Mouse (Mus musculus): Measurements from ENCODE around the gene Mapt. TPM values are rescaled to one million over a fixed set of nuclear protein-coding genes. Genes with fewer than 3 reads are reported as not detected.
"Not testable (repeated sequence)": the region's sequence is repeated elsewhere in the genome, so short reads cannot be mapped to it uniquely, and the experiment has no call there.

Mapt gene
- polyA plus RNA-seq, 1 experiment from 2014 or later, result 33.0 TPM

GRCm38 (mm10) chr11:104197861-104198260, 33.3 kb upstream of the Mapt start:
- peak; percentile 62 for DNase-seq (ENCODE audit: low spot score)
- Histone ChIP-seq H3K4me2 (ENCODE audit: low read depth, low read length, severe bottlenecking) (no peak overlapping the region), H3K36me3 (ENCODE audit: control insufficient read depth, insufficient read depth, low read length) (no peaks in the 10 kb centered on the region), H3K9me3 (ENCODE audit: control insufficient read depth, low read length) (no peaks in the 10 kb centered on the region; the same call in 1 of the 2 replicates), H3K9ac (ENCODE audit: low read length) (no peak overlapping the region), H3K27ac (ENCODE audit: low read depth, low read length) (no peak overlapping the region), H3K4me3 (ENCODE audit: low read depth, low read length) (no peak overlapping the region), H3K4me1 (replicated peaks; ENCODE audit: control insufficient read depth, insufficient read depth, low read length) (no peaks in the 10 kb centered on the region), H3K27me3 (ENCODE audit: control insufficient read depth, insufficient read depth, low read length) (peaks cover 2% of the 10 kb centered on the region; the same call in 1 of the 2 replicates)
- WGBS, result 8% methylated on average over 10 of the region's 10 CpGs
- no peak for ATAC-seq (replicated peaks; ENCODE audit: low FRiP score)

GRCm38 (mm10) chr11:104203271-104203670, 27.9 kb upstream of the Mapt start:
- ATAC-seq (replicated peaks; ENCODE audit: low FRiP score), result no peak
- no peak for DNase-seq (ENCODE audit: low spot score)
- 83% methylated on average over 3 of the region's 3 CpGs for WGBS

GRCm38 (mm10) chr11:104206573-104206972, 24.6 kb upstream of the Mapt start:
- H3K4me2 ChIP-seq (ENCODE audit: low read depth, low read length, severe bottlenecking), result no peak overlapping the region
- 92% methylated on average over 4 of the region's 4 CpGs for WGBS
- no peaks in the 10 kb centered on the region for H3K4me1 ChIP-seq (replicated peaks; ENCODE audit: control insufficient read depth, insufficient read depth, low read length)
- no peak for DNase-seq (ENCODE audit: low spot score)
- no peak overlapping the region for H3K4me3 ChIP-seq (ENCODE audit: low read depth, low read length)
- H3K36me3 ChIP-seq (ENCODE audit: control insufficient read depth, insufficient read depth, low read length), result no peaks in the 10 kb centered on the region
- no peaks in the 10 kb centered on the region; the same call in 1 of the 2 replicates for H3K9me3 ChIP-seq (ENCODE audit: control insufficient read depth, low read length)
- no peak for ATAC-seq (replicated peaks; ENCODE audit: low FRiP score)
- no peak overlapping the region for H3K27ac ChIP-seq (ENCODE audit: low read depth, low read length)
- no peak overlapping the region for H3K9ac ChIP-seq (ENCODE audit: low read length)
- H3K27me3 ChIP-seq (ENCODE audit: control insufficient read depth, insufficient read depth, low read length), result no peaks in the 10 kb centered on the region; the same call in 1 of the 2 replicates

More at GRCm38 (mm10) chr11:104203271-104203670, 27.9 kb upstream of the Mapt start:
- H3K36me3 ChIP-seq (ENCODE audit: control insufficient read depth, insufficient read depth, low read length), result no peaks in the 10 kb centered on the region
- H3K27ac ChIP-seq (ENCODE audit: low read depth, low read length), result no peak overlapping the region
- no peaks in the 10 kb centered on the region; the same call in 1 of the 2 replicates for H3K9me3 ChIP-seq (ENCODE audit: control insufficient read depth, low read length)
- no peak overlapping the region for H3K9ac ChIP-seq (ENCODE audit: low read length)
- H3K4me1 ChIP-seq (replicated peaks; ENCODE audit: control insufficient read depth, insufficient read depth, low read length), result no peaks in the 10 kb centered on the region
- no peak overlapping the region for H3K4me2 ChIP-seq (ENCODE audit: low read depth, low read length, severe bottlenecking)
- peaks cover under 1% of the 10 kb centered on the region; the same call in 1 of the 2 replicates for H3K27me3 ChIP-seq (ENCODE audit: control insufficient read depth, insufficient read depth, low read length)
- H3K4me3 ChIP-seq (ENCODE audit: low read depth, low read length), result no peak overlapping the region

GRCm38 (mm10) chr11:104209041-104209440, 22.1 kb upstream of the Mapt start:
- WGBS, result 76% methylated on average over 3 of the region's 3 CpGs

GRCm38 (mm10) chr11:104211251-104211650, 19.9 kb upstream of the Mapt start:
- no peaks in the 10 kb centered on the region for H3K4me1 ChIP-seq (replicated peaks; ENCODE audit: control insufficient read depth, insufficient read depth, low read length)
- H3K27ac ChIP-seq (ENCODE audit: low read depth, low read length), result no peak overlapping the region
- DNase-seq (ENCODE audit: low spot score), result no peak
- H3K4me2 ChIP-seq (ENCODE audit: low read depth, low read length, severe bottlenecking), result no peak overlapping the region
- no peak overlapping the region for H3K4me3 ChIP-seq (ENCODE audit: low read depth, low read length)
- H3K9ac ChIP-seq (ENCODE audit: low read length), result no peak overlapping the region
- no peaks in the 10 kb centered on the region for H3K36me3 ChIP-seq (ENCODE audit: control insufficient read depth, insufficient read depth, low read length)
- H3K9me3 ChIP-seq (ENCODE audit: control insufficient read depth, low read length), result no peaks in the 10 kb centered on the region
- ATAC-seq (replicated peaks; ENCODE audit: low FRiP score), result no peak
- H3K27me3 ChIP-seq (ENCODE audit: control insufficient read depth, insufficient read depth, low read length), result no peaks in the 10 kb centered on the region
- 83% methylated on average over 6 of the region's 6 CpGs for WGBS

More at GRCm38 (mm10) chr11:104209041-104209440, 22.1 kb upstream of the Mapt start:
- DNase-seq (ENCODE audit: low spot score) (no peak), ATAC-seq (replicated peaks; ENCODE audit: low FRiP score) (no peak)
- Histone ChIP-seq H3K27me3 (ENCODE audit: control insufficient read depth, insufficient read depth, low read length) (no peaks in the 10 kb centered on the region; the same call in 1 of the 2 replicates), H3K9ac (ENCODE audit: low read length) (no peak overlapping the region), H3K36me3 (ENCODE audit: control insufficient read depth, insufficient read depth, low read length) (no peaks in the 10 kb centered on the region), H3K4me1 (replicated peaks; ENCODE audit: control insufficient read depth, insufficient read depth, low read length) (no peaks in the 10 kb centered on the region), H3K27ac (ENCODE audit: low read depth, low read length) (no peak overlapping the region), H3K4me2 (ENCODE audit: low read depth, low read length, severe bottlenecking) (no peak overlapping the region), H3K9me3 (ENCODE audit: control insufficient read depth, low read length) (no peaks in the 10 kb centered on the region), H3K4me3 (ENCODE audit: low read depth, low read length) (no peak overlapping the region)

- WGBS, result 97% methylated on average over 5 of the region's 5 CpGs
- DNase-seq (ENCODE audit: low spot score), result not testable (repeated sequence)
Measured at GRCm38 (mm10) chr11:104214128-104214527, 17.1 kb upstream of the Mapt start.

GRCm38 (mm10) chr11:104218075-104218474, 13.1 kb upstream of the Mapt start:
- 81% methylated on average over 3 of the region's 3 CpGs for WGBS
- Histone ChIP-seq H3K27me3 (ENCODE audit: control insufficient read depth, insufficient read depth, low read length) (no peaks in the 10 kb centered on the region), H3K27ac (ENCODE audit: low read depth, low read length) (no peak overlapping the region), H3K4me1 (replicated peaks; ENCODE audit: control insufficient read depth, insufficient read depth, low read length) (no peaks in the 10 kb centered on the region), H3K4me3 (ENCODE audit: low read depth, low read length) (no peak overlapping the region), H3K4me2 (ENCODE audit: low read depth, low read length, severe bottlenecking) (no peak overlapping the region), H3K9ac (ENCODE audit: low read length) (no peak overlapping the region), H3K36me3 (ENCODE audit: control insufficient read depth, insufficient read depth, low read length) (no peaks in the 10 kb centered on the region), H3K9me3 (ENCODE audit: control insufficient read depth, low read length) (no peaks in the 10 kb centered on the region)
- no peak for DNase-seq (ENCODE audit: low spot score)
- no peak for ATAC-seq (replicated peaks; ENCODE audit: low FRiP score)

More at GRCm38 (mm10) chr11:104214128-104214527, 17.1 kb upstream of the Mapt start:
- H3K27me3 ChIP-seq (ENCODE audit: control insufficient read depth, insufficient read depth, low read length); H3K9ac ChIP-seq (ENCODE audit: low read length); H3K4me1 ChIP-seq (replicated peaks; ENCODE audit: control insufficient read depth, insufficient read depth, low read length); H3K9me3 ChIP-seq (ENCODE audit: control insufficient read depth, low read length); H3K27ac ChIP-seq (ENCODE audit: low read depth, low read length); ATAC-seq (replicated peaks; ENCODE audit: low FRiP score); H3K4me3 ChIP-seq (ENCODE audit: low read depth, low read length); H3K4me2 ChIP-seq (ENCODE audit: low read depth, low read length, severe bottlenecking); H3K36me3 ChIP-seq (ENCODE audit: control insufficient read depth, insufficient read depth, low read length): not testable (repeated sequence)

GRCm38 (mm10) chr11:104220291-104220690, 10.9 kb upstream of the Mapt start:
- no peak for DNase-seq (ENCODE audit: low spot score)
- H3K9ac ChIP-seq (ENCODE audit: low read length), result no peak overlapping the region
- H3K27ac ChIP-seq (ENCODE audit: low read depth, low read length), result no peak overlapping the region
- H3K4me2 ChIP-seq (ENCODE audit: low read depth, low read length, severe bottlenecking), result no peak overlapping the region
- H3K27me3 ChIP-seq (ENCODE audit: control insufficient read depth, insufficient read depth, low read length), result no peaks in the 10 kb centered on the region
- no peak for ATAC-seq (replicated peaks; ENCODE audit: low FRiP score)
- H3K4me1 ChIP-seq (replicated peaks; ENCODE audit: control insufficient read depth, insufficient read depth, low read length), result no peaks in the 10 kb centered on the region
- H3K36me3 ChIP-seq (ENCODE audit: control insufficient read depth, insufficient read depth, low read length), result no peaks in the 10 kb centered on the region
- 79% methylated on average over 4 of the region's 4 CpGs for WGBS
- no peak overlapping the region for H3K4me3 ChIP-seq (ENCODE audit: low read depth, low read length)
- no peaks in the 10 kb centered on the region for H3K9me3 ChIP-seq (ENCODE audit: control insufficient read depth, low read length)

GRCm38 (mm10) chr11:104221751-104222150, 9.4 kb upstream of the Mapt start:
- H3K4me2 ChIP-seq (ENCODE audit: low read depth, low read length, severe bottlenecking), result no peak overlapping the region
- no peaks in the 10 kb centered on the region for H3K4me1 ChIP-seq (replicated peaks; ENCODE audit: control insufficient read depth, insufficient read depth, low read length)
- H3K9me3 ChIP-seq (ENCODE audit: control insufficient read depth, low read length), result no peaks in the 10 kb centered on the region
- no peaks in the 10 kb centered on the region for H3K27me3 ChIP-seq (ENCODE audit: control insufficient read depth, insufficient read depth, low read length)
- 76% methylated on average over 5 of the region's 5 CpGs for WGBS
- no peak overlapping the region for H3K9ac ChIP-seq (ENCODE audit: low read length)
- H3K4me3 ChIP-seq (ENCODE audit: low read depth, low read length), result no peak overlapping the region
- ATAC-seq (replicated peaks; ENCODE audit: low FRiP score), result no peak
- no peak for DNase-seq (ENCODE audit: low spot score)
- H3K36me3 ChIP-seq (ENCODE audit: control insufficient read depth, insufficient read depth, low read length), result no peaks in the 10 kb centered on the region
- no peak overlapping the region for H3K27ac ChIP-seq (ENCODE audit: low read depth, low read length)

All from forebrain, embryonic 11.5 days (tissue).